Mouse (Mus musculus): ENCODE measurements at regions not wholly inside any gene's neighbourhood (a gene's known extent, or its start where the extent isn't known, plus 50 kb on each side); places are given as distances from the start of the nearest gene placed in this dataset.

GRCm38 (mm10) chr2:8536842-8537241 lies 1027.5 kb upstream of the Celf2 start:
- TF ChIP-seq CTCF (IDR thresholded peaks at IDR 0.05; ENCODE audit: low read depth) (no peak), EP300 (IDR thresholded peaks at IDR 0.05; ENCODE audit: low read depth) (no peak)
